Mouse (Mus musculus): ENCODE measurements around the gene Sema3g. TPM values are rescaled to one million over a fixed set of nuclear protein-coding genes. Genes with fewer than 3 reads are reported as not detected.

Sema3g gene
- total and polyA plus RNA-seq, 2 experiments from 2014 or later: 0.31 to 3.7 TPM

DNA sequence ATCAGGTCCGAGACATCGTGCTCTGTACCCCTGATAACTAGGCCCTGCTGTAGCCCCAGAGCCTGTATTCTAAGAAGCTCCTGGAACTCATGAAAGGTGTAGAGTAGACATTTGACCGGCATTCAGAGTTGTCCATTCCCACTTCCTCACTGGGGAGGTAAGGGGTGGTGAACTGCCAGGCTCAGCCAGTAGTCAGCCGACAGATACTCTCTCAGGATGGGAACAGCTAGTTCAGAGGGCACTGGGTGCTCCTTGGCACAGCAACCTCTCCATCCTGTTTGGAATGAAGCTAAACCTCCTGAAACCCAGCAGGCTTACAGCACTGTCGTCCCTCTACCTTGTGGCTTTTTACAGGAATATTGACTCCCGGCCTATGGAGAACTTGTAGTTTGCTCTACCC is 5.8 kb upstream of the Sema3g start:
- H3K36me3 ChIP-seq (ENCODE audit: insufficient read depth): no peaks in the 10 kb centered on the region
- 0 out of 2 replicates have a peak, but pooled peaks cover 5% of the 10 kb centered on the region for H3K4me1 ChIP-seq (ENCODE audit: insufficient read depth)
- H3K4me3 ChIP-seq (ENCODE audit: low read depth, low read length): no peak overlapping the region
- DNase-seq: no peak
- WGBS: 90% methylated on average over 6 of the region's 6 CpGs
- H3K9ac ChIP-seq: no peak overlapping the region
- no peak for TF ChIP-seq CTCF (IDR thresholded peaks at IDR 0.05; ENCODE audit: low read depth)
- no peak overlapping the region for H3K4me2 ChIP-seq (ENCODE audit: low read depth)
- ATAC-seq: no peak
- no peaks in the 10 kb centered on the region for H3K9me3 ChIP-seq (ENCODE audit: low read length)
- H3K27ac ChIP-seq (ENCODE audit: low read depth, low read length): no peak overlapping the region
- H3K27me3 ChIP-seq (ENCODE audit: insufficient read depth, low read length): no peaks in the 10 kb centered on the region

DNA sequence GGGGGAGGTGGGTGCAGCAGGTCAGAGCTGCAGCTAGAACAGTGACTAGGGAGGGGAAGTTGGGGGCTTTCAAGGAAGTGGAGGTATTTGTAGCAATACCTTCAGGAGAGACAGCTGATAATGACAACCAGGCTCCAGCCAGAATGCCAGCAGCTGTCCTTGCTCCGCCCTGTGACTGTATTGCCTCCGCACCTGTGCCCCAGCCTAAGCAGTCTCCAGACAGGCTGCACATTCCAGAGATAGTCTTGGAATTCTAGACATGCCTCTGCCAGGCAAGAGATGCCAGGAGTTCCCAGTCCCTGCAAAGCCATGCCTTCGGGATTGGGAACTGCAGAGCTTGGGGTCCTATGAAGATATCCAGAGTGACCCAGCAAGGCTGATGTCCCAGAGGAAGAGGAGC is 5.2 kb upstream of the Sema3g start:
- ATAC-seq: no peak
- Histone ChIP-seq H3K27me3 (ENCODE audit: insufficient read depth, low read length) (no peaks in the 10 kb centered on the region), H3K4me1 (ENCODE audit: insufficient read depth) (0 out of 2 replicates have a peak, but pooled peaks cover under 1% of the 10 kb centered on the region), H3K9me3 (ENCODE audit: low read length) (no peaks in the 10 kb centered on the region), H3K4me3 (ENCODE audit: low read depth, low read length) (no peak overlapping the region), H3K4me2 (ENCODE audit: low read depth) (no peak overlapping the region), H3K9ac (no peak overlapping the region), H3K27ac (ENCODE audit: low read depth, low read length) (no peak overlapping the region), H3K36me3 (ENCODE audit: insufficient read depth) (no peaks in the 10 kb centered on the region)
- 90% methylated on average over 3 of the region's 3 CpGs for WGBS
- no peak for DNase-seq
- no peak for TF ChIP-seq CTCF (IDR thresholded peaks at IDR 0.05; ENCODE audit: low read depth)

DNA sequence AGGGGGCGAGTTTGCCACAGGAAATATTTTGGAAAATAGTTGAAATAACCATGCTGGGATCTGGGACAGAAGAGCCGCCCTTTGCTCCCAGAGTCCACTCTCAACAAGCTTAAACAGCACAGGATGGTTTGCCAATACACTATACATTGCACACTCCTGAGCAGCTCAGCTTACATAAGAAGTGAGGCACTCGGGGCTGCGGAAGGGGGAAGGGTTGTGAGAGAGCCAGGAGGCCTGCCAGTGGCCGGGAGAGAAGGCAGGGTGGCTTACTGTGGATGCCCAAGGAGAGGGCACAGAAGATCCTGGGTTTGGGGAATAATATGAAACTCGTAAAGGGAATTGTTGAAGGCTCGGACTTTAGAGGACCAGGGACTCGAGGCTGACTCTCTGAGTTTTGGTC is 3.8 kb upstream of the Sema3g start:
- no peaks in the 10 kb centered on the region for H3K4me1 ChIP-seq (ENCODE audit: insufficient read depth)
- H3K27ac ChIP-seq (ENCODE audit: low read depth, low read length): no peak overlapping the region
- no peak for TF ChIP-seq CTCF (IDR thresholded peaks at IDR 0.05; ENCODE audit: low read depth)
- DNase-seq (no peak), ATAC-seq (no peak)
- no peaks in the 10 kb centered on the region for H3K36me3 ChIP-seq (ENCODE audit: insufficient read depth)
- H3K4me2 ChIP-seq (ENCODE audit: low read depth): no peak overlapping the region
- WGBS: 65% methylated on average over 8 of the region's 8 CpGs
- no peak overlapping the region for H3K4me3 ChIP-seq (ENCODE audit: low read depth, low read length)
- H3K27me3 ChIP-seq (ENCODE audit: insufficient read depth, low read length): no peaks in the 10 kb centered on the region
- no peak overlapping the region for H3K9ac ChIP-seq
- H3K9me3 ChIP-seq (ENCODE audit: low read length): no peaks in the 10 kb centered on the region

DNA sequence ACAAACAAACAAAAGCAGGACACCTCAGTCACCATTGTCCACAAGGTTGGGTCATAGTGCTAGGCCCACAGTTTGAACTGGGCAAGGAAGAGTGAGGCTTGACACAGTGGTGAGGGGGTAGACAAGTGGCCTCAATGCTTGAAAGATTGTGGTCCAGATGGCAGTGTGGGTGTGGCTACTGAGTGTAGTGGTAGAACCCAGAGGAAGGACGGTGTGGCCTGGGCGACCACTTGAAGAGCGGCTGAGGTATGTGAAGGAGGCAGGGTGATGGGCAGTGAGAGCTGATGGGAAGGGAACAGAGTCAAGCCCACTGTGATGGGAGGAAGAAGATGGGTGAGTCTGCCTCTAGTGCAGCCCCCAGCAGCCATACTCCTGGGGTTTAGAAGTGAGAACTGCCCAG is 3.0 kb upstream of the Sema3g start:
- Histone ChIP-seq H3K9me3 (ENCODE audit: low read length) (no peaks in the 10 kb centered on the region), H3K27me3 (ENCODE audit: insufficient read depth, low read length) (no peaks in the 10 kb centered on the region), H3K4me3 (ENCODE audit: low read depth, low read length) (no peak overlapping the region), H3K9ac (no peak overlapping the region), H3K4me1 (ENCODE audit: insufficient read depth) (no peaks in the 10 kb centered on the region), H3K4me2 (ENCODE audit: low read depth) (no peak overlapping the region), H3K36me3 (ENCODE audit: insufficient read depth) (no peaks in the 10 kb centered on the region), H3K27ac (ENCODE audit: low read depth, low read length) (no peak overlapping the region)
- whole genome bisulfite sequencing: 84% methylated on average over 3 of the region's 3 CpGs
- TF ChIP-seq CTCF (IDR thresholded peaks at IDR 0.05; ENCODE audit: low read depth): no peak
- DNase-seq (no peak), ATAC-seq (no peak)

DNA sequence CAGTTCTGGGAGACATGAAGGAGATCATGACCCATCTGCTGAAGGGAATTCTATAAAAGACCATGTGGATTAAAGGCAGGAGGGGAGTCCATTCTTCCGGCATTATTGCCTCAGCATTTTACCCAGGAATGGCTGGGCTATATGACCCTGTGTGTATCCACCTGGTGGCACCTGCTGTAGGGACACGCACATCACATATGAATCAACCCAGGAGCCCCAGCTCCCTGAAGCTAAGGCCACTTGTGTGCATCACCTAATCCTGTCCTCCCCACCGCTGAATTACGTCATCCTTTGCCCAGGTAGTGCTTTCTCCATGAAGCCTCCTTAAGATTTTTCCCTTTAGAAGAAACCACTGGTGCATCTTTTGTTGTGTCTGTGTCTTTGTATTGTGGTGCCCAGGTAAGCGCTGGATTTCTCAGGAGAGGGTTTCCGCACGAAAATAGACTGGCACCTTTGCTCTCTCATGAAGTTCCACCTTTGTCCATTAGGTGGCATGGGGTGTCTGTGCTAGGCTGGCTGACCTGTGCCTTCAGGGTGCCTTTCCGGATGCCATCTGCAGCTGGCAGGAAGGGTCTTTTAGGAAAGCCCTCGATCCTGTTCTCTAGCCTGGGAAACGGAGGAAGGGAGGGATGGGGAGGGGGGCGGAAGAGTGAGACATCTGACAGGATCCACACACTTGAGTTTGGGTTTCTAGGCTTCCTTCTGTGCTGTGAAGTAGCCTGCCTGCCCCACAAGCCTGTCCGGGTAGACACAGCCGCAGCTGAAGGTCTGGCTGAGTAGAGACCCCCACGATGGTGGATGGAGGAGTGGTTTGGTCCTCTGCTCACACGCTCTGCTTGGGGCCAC is 2.3 kb upstream of the Sema3g start:
- peak; percentile 94 for TF ChIP-seq CTCF (IDR thresholded peaks at IDR 0.05; ENCODE audit: low read depth)
- no peaks in the 10 kb centered on the region for H3K9me3 ChIP-seq (ENCODE audit: low read length)
- ATAC-seq (peak; percentile 84), DNase-seq (peak; percentile 73)
- H3K9ac ChIP-seq: no peak overlapping the region
- 33% methylated on average over 15 of the region's 15 CpGs for WGBS
- no peak overlapping the region for H3K4me3 ChIP-seq (ENCODE audit: low read depth, low read length)
- no peaks in the 10 kb centered on the region for H3K4me1 ChIP-seq (ENCODE audit: insufficient read depth)
- H3K36me3 ChIP-seq (ENCODE audit: insufficient read depth): no peaks in the 10 kb centered on the region
- no peak overlapping the region for H3K27ac ChIP-seq (ENCODE audit: low read depth, low read length)
- H3K27me3 ChIP-seq (ENCODE audit: insufficient read depth, low read length): no peaks in the 10 kb centered on the region
- H3K4me2 ChIP-seq (ENCODE audit: low read depth): no peak overlapping the region

DNA sequence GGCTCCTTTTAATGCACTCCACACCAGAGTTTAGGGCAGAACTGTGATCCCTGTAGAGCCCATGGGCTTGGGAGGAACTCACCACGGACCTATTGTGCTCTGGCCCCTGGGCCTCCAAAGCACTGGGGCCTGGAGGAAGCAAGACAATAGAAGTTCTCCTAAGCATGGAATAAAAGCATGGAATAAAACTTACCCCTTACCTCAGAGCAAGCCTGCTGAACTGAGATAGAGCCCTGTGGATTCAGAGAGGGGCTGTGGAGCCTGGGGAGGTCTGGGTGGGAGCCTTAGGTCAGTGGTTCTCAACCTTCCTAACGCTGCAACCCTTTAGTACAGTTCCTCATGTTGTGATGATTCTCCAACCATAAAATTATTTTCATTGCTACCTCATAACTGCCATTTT is 814 bp upstream of the Sema3g start, which contains the start of gene Nisch:
Gene Nisch (minus strand): TSS at position 101 of the 400 bp plus-strand sequence.
- H3K4me1 ChIP-seq (ENCODE audit: insufficient read depth): no peaks in the 10 kb centered on the region
- no peaks in the 10 kb centered on the region for H3K27me3 ChIP-seq (ENCODE audit: insufficient read depth, low read length)
- no peak within 1 kb of the TSS for H3K27ac ChIP-seq (ENCODE audit: low read depth, low read length)
- no peak for ATAC-seq
- H3K9ac ChIP-seq: no peak within 1 kb of the TSS
- H3K4me2 ChIP-seq (ENCODE audit: low read depth): no peak within 1 kb of the TSS
- H3K36me3 ChIP-seq (ENCODE audit: insufficient read depth): no peaks in the 10 kb centered on the region
- 63% methylated on average over 2 of the region's 2 CpGs for WGBS
- H3K9me3 ChIP-seq (ENCODE audit: low read length): no peaks in the 10 kb centered on the region
- H3K4me3 ChIP-seq (ENCODE audit: low read depth, low read length): no peak within 1 kb of the TSS
- TF ChIP-seq CTCF (IDR thresholded peaks at IDR 0.05; ENCODE audit: low read depth): no peak
- no peak for DNase-seq

DNA sequence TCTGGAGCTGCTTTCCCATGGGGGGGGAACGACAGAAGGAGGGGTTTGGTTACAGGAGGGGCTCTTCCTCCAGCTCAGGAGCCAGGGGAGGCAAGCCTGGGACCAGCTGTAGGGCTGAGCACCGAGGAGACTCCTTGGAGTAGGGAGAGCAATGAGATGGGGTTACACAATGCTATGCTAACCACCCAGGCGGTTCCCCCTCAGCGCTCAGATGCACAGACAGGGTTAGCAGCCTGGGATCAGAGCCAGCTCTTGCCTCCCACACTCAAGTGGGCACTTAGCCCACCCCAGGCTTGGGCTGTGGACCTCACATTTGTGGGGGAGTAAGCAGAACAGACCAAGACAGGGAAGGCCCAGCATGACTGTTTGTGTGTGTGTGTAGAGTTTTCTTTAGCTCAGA is 9.3 kb downstream of the Sema3g start:
- Histone ChIP-seq H3K4me2 (ENCODE audit: low read depth) (no peak overlapping the region), H3K9ac (no peak overlapping the region), H3K27ac (ENCODE audit: low read depth, low read length) (no peak overlapping the region), H3K4me1 (ENCODE audit: insufficient read depth) (no peaks in the 10 kb centered on the region), H3K4me3 (ENCODE audit: low read depth, low read length) (no peak overlapping the region), H3K9me3 (ENCODE audit: low read length) (no peaks in the 10 kb centered on the region), H3K36me3 (ENCODE audit: insufficient read depth) (no peaks in the 10 kb centered on the region), H3K27me3 (ENCODE audit: insufficient read depth, low read length) (no peaks in the 10 kb centered on the region)
- peak; percentile 58 for DNase-seq
- TF ChIP-seq CTCF (IDR thresholded peaks at IDR 0.05; ENCODE audit: low read depth): no peak
- peak; percentile 79 for ATAC-seq
- 33% methylated on average over 4 of the region's 4 CpGs for WGBS

Measured in forebrain, postnatal 0 days (tissue).